Mouse (Mus musculus): ENCODE measurements at regions not wholly inside any gene's neighbourhood (a gene's known extent, or its start where the extent isn't known, plus 50 kb on each side); places are given as distances from the start of the nearest gene placed in this dataset.

- ATAC-seq (ENCODE audit: insufficient number of reproducible peaks, insufficient read depth, low FRiP score, low TSS enrichment): no peak
- Histone ChIP-seq H3K9me3 (no peaks in the 10 kb centered on the region), H3K4me1 (peaks cover 7% of the 10 kb centered on the region; the same call in 1 of the 2 replicates), H3K27ac (no peak overlapping the region), H3K4me2 (replicated peaks) (no peak overlapping the region), H3K4me3 (no peak overlapping the region), H3K9ac (no peak overlapping the region), H3K36me3 (no peaks in the 10 kb centered on the region), H3K27me3 (peaks cover 5% of the 10 kb centered on the region; the same call in 1 of the 2 replicates)
- 54% methylated on average over 6 of the region's 6 CpGs for WGBS
Observed at GRCm38 (mm10) chr4:137189058-137189457, 88.2 kb upstream of the Wnt4 start.

DNA sequence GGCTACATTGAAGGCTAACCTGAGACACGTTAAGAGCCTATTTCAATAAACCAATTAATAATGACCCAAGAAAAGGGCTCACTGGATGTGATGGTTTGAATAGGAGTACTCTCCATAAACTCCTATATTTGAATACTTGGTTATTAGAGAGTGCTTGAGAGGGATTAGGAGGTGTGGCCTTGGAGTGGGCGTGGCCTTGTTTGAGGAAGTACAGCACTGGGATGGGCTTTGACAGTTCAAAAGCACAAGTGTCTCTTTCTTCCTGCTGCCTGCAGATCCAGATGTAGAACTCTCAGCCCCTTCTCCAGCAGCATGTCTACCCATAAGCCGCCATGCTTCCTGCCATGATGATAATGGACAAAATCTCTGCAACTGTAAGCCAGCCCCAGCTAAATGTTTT, 89.7 kb upstream of the Wnt4 start:
- no peak overlapping the region for H3K27ac ChIP-seq
- no peak overlapping the region for H3K4me2 ChIP-seq (replicated peaks)
- peaks cover 5% of the 10 kb centered on the region; the same call in 1 of the 2 replicates for H3K27me3 ChIP-seq
- no peaks in the 10 kb centered on the region for H3K36me3 ChIP-seq
- no peak overlapping the region for H3K9ac ChIP-seq
- whole genome bisulfite sequencing: 71% methylated on average over 3 of the region's 3 CpGs
- no peak overlapping the region for H3K4me3 ChIP-seq
- H3K4me1 ChIP-seq: peaks cover 7% of the 10 kb centered on the region; the same call in 1 of the 2 replicates
- no peak for ATAC-seq (ENCODE audit: insufficient number of reproducible peaks, insufficient read depth, low FRiP score, low TSS enrichment)
- no peaks in the 10 kb centered on the region for H3K9me3 ChIP-seq

DNA sequence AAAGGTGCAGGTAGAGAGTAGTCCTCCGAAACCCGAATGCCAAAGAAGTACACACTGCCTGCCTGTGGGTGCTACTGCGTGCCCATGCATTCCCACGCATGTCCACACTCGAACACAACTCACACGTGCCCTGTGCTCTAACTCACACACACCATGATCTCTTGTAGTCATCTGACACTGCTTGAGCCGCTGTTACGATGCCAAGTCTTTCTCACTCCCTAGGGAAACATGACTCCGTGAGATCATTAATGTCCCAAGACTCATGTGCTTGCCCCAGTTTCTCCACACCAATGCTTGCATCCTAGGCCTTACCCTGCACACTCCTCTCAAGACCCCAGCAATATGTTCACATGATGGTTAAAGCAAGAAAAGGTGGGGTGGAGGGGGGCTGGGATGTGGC, 90.2 kb upstream of the Wnt4 start:
- Histone ChIP-seq H3K9me3 (no peaks in the 10 kb centered on the region), H3K9ac (no peak overlapping the region), H3K4me3 (no peak overlapping the region), H3K4me2 (replicated peaks) (no peak overlapping the region), H3K27ac (no peak overlapping the region), H3K4me1 (peaks cover 7% of the 10 kb centered on the region; the same call in 1 of the 2 replicates), H3K27me3 (peaks cover 5% of the 10 kb centered on the region; the same call in 1 of the 2 replicates), H3K36me3 (no peaks in the 10 kb centered on the region)
- ATAC-seq (ENCODE audit: insufficient number of reproducible peaks, insufficient read depth, low FRiP score, low TSS enrichment): no peak
- WGBS: 87% methylated on average over 9 of the region's 9 CpGs

GRCm38 (mm10) chr4:137185001-137185400, 92.3 kb upstream of the Wnt4 start:
- H3K27ac ChIP-seq: no peak overlapping the region
- WGBS: 87% methylated on average over 4 of the region's 4 CpGs
- no peak overlapping the region for H3K4me2 ChIP-seq (replicated peaks)
- H3K4me1 ChIP-seq: peaks cover 7% of the 10 kb centered on the region; the same call in 1 of the 2 replicates
- H3K9ac ChIP-seq: no peak overlapping the region
- H3K36me3 ChIP-seq: no peaks in the 10 kb centered on the region
- H3K9me3 ChIP-seq: no peaks in the 10 kb centered on the region
- no peak overlapping the region for H3K4me3 ChIP-seq
- no peak for ATAC-seq (ENCODE audit: insufficient number of reproducible peaks, insufficient read depth, low FRiP score, low TSS enrichment)
- peaks cover 5% of the 10 kb centered on the region; the same call in 1 of the 2 replicates for H3K27me3 ChIP-seq

DNA sequence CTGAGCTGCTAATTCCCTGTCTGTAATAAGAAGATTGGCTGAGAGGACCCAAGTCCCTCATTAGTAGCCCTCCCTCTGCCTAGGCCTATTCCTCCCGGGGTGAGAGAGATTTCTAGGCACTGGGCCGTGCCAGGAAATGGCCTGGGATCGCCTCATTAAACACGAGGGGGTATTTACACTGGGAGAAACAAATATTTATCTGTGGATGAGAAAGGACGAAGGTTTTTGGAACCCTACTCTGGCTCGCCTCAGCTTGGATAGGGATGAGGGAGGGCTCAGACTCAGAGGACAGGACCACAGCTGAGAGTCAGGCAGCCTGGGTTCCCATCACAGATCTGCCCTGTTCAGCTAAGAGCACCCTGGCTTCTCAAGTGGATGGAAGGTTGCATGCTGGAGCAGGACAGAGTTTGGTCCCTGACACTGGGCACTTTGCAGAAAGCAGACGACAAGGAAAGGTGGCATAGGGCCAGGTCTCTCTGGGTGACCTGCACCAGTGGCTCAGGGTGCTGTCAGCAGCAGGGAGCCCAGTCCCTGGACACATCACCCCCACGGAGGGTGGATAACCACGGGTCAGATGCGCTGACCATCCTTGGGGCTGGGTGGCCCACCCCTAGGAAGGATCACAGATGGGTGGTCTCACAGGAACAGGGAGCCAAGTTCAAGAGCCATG, 94.0 kb upstream of the Wnt4 start:
- Histone ChIP-seq H3K4me1 (peaks cover 7% of the 10 kb centered on the region; the same call in 1 of the 2 replicates), H3K27ac (no peak overlapping the region), H3K9ac (no peak overlapping the region), H3K36me3 (no peaks in the 10 kb centered on the region), H3K9me3 (no peaks in the 10 kb centered on the region), H3K27me3 (peaks cover 5% of the 10 kb centered on the region; the same call in 1 of the 2 replicates), H3K4me3 (no peak overlapping the region), H3K4me2 (replicated peaks) (no peak overlapping the region)
- no peak for ATAC-seq (ENCODE audit: insufficient number of reproducible peaks, insufficient read depth, low FRiP score, low TSS enrichment)
- 69% methylated on average over 10 of the region's 10 CpGs for WGBS

- H3K36me3 ChIP-seq: no peaks in the 10 kb centered on the region
- WGBS: 75% methylated on average over 14 of the region's 14 CpGs
- peaks cover 5% of the 10 kb centered on the region; the same call in 1 of the 2 replicates for H3K27me3 ChIP-seq
- no peak overlapping the region for H3K4me2 ChIP-seq (replicated peaks)
- H3K9ac ChIP-seq: no peak overlapping the region
- no peak overlapping the region for H3K4me3 ChIP-seq
- peaks cover 7% of the 10 kb centered on the region; the same call in 1 of the 2 replicates for H3K4me1 ChIP-seq
- no peak for ATAC-seq (ENCODE audit: insufficient number of reproducible peaks, insufficient read depth, low FRiP score, low TSS enrichment)
- no peak overlapping the region for H3K27ac ChIP-seq
- no peaks in the 10 kb centered on the region for H3K9me3 ChIP-seq
Observed at GRCm38 (mm10) chr4:137182547-137182946, 94.7 kb upstream of the Wnt4 start.

GRCm38 (mm10) chr4:137181252-137181651, 96.0 kb upstream of the Wnt4 start:
- ATAC-seq (ENCODE audit: insufficient number of reproducible peaks, insufficient read depth, low FRiP score, low TSS enrichment): no peak
- H3K4me3 ChIP-seq: no peak overlapping the region
- no peak overlapping the region for H3K9ac ChIP-seq
- H3K9me3 ChIP-seq: no peaks in the 10 kb centered on the region
- peaks cover 7% of the 10 kb centered on the region; the same call in 1 of the 2 replicates for H3K4me1 ChIP-seq
- H3K27ac ChIP-seq: no peak overlapping the region
- WGBS: 63% methylated on average over 8 of the region's 8 CpGs
- no peaks in the 10 kb centered on the region for H3K36me3 ChIP-seq
- no peaks in the 10 kb centered on the region for H3K27me3 ChIP-seq
- H3K4me2 ChIP-seq (replicated peaks): no peak overlapping the region

- Histone ChIP-seq H3K4me2 (replicated peaks) (no peak overlapping the region), H3K9me3 (no peaks in the 10 kb centered on the region), H3K27me3 (no peaks in the 10 kb centered on the region), H3K9ac (no peak overlapping the region), H3K27ac (no peak overlapping the region), H3K4me1 (peaks cover 7% of the 10 kb centered on the region; the same call in 1 of the 2 replicates), H3K36me3 (no peaks in the 10 kb centered on the region), H3K4me3 (no peak overlapping the region)
- ATAC-seq (ENCODE audit: insufficient number of reproducible peaks, insufficient read depth, low FRiP score, low TSS enrichment): no peak
- 65% methylated on average over 2 of the region's 2 CpGs for WGBS
Observed at GRCm38 (mm10) chr4:137180083-137180482, 97.2 kb upstream of the Wnt4 start.

DNA sequence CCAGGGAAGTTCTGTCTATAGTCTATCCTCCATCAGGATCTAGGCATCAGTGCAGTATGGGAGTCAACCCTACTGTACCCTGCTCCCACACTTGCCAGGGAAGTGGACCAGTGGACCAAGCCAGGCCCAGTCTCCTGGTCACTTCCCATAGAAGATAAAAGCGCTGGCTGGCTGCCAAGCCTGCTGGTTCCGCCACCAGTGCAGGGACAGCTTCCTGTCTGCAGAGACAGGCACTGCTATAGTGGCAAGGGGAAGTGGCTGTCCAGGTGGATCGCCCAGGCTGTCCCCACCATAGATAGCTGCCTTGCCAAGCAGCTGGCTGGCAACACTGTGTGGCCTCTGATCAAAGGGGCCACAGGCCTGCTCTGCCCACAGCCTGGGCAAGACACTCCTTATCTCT, 98.5 kb upstream of the Wnt4 start:
- ATAC-seq (ENCODE audit: insufficient number of reproducible peaks, insufficient read depth, low FRiP score, low TSS enrichment): no peak
- no peak overlapping the region for H3K4me3 ChIP-seq
- no peak overlapping the region for H3K9ac ChIP-seq
- no peak overlapping the region for H3K4me2 ChIP-seq (replicated peaks)
- H3K36me3 ChIP-seq: no peaks in the 10 kb centered on the region
- H3K27me3 ChIP-seq: no peaks in the 10 kb centered on the region
- 59% methylated on average over 3 of the region's 3 CpGs for WGBS
- no peak overlapping the region for H3K27ac ChIP-seq
- H3K4me1 ChIP-seq: no peaks in the 10 kb centered on the region
- H3K9me3 ChIP-seq: no peaks in the 10 kb centered on the region

DNA sequence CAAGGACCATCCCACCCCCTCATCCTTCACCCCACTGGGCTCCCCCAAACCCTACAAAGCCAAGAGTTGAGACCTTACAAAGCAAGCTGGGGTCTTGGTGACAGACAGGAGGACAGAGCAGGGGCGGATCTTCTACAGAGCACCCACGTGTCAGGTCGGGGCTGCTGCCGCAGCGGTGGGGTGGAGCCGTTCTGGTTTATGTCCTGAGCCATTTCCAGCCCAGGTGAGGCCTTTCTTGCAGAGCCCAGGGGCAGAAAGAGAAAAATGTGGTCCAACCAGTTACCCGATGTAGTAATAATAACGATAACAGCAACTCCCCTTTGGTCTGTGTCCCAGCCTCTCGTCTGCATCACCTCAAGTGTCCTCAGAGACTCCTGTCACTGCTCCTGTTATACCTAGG, 112.4 kb upstream of the Wnt4 start:
- Histone ChIP-seq H3K27me3 (peaks cover 18% of the 10 kb centered on the region), H3K9ac (no peak overlapping the region; the same call in 1 of the 2 replicates), H3K4me1 (no peaks in the 10 kb centered on the region), H3K4me3 (0 out of 2 replicates have a peak overlapping the region, but pooled peaks have one; percentile 3), H3K27ac (no peak overlapping the region), H3K4me2 (replicated peaks) (peak overlapping the region; percentile 33), H3K36me3 (no peaks in the 10 kb centered on the region), H3K9me3 (no peaks in the 10 kb centered on the region)
- 33% methylated on average over 9 of the region's 9 CpGs for WGBS
- ATAC-seq (ENCODE audit: insufficient number of reproducible peaks, insufficient read depth, low FRiP score, low TSS enrichment): peak; percentile 67; the same call in 1 of the 2 replicates

DNA sequence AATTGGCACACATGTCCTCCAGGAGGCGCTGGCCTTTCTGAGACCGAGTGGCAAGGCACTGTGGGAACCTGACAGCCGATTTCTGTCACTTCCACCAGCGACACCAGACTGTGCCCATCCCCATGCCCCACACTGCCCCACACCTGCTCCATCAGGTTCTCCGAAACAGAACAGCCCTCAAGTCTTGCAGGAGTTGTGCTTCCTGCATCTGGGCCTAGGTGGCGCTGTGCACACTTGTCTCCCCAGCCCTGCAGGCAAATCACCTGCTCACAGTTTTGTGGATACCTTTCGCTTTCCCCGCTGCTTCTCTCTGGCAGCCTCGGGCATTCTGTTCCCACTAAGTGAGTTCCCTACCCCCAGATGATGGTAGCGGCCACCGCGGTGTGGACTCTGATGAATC, 112.9 kb upstream of the Wnt4 start:
- peaks cover 18% of the 10 kb centered on the region for H3K27me3 ChIP-seq
- WGBS: 4% methylated on average over 12 of the region's 12 CpGs

DNA sequence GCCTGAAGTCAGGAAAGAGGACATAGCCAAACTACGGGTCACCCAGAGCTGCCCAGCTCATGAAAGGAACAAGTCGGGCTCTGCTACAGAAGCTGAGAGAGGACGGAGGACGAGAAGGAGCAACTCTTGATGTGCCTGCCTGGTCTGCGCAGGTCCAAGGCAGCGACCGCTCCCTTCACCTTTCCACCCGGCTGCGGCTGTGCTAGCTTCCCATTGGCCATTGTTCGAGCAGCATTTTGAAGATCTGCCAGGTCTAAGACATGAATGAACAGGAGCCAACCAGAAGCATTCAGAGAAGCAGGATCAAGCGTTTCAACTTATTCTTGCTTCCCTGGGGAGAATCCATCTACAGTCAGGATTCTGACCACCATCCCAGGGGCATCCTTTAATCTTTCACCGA, 113.3 kb upstream of the Wnt4 start:
- WGBS: 65% methylated on average over 12 of the region's 12 CpGs
- no peak for ATAC-seq (ENCODE audit: insufficient number of reproducible peaks, insufficient read depth, low FRiP score, low TSS enrichment)

More for the DNA sequence above, 112.9 kb upstream of the Wnt4 start:
- H3K27ac ChIP-seq: no peak overlapping the region
- no peaks in the 10 kb centered on the region for H3K36me3 ChIP-seq
- H3K9me3 ChIP-seq: no peaks in the 10 kb centered on the region
- no peak overlapping the region; the same call in 1 of the 2 replicates for H3K9ac ChIP-seq
- H3K4me3 ChIP-seq: 0 out of 2 replicates have a peak overlapping the region, but pooled peaks have one; percentile 3
- H3K4me1 ChIP-seq: no peaks in the 10 kb centered on the region
- peak overlapping the region; percentile 33 for H3K4me2 ChIP-seq (replicated peaks)
- peak; percentile 45; the same call in 1 of the 2 replicates for ATAC-seq (ENCODE audit: insufficient number of reproducible peaks, insufficient read depth, low FRiP score, low TSS enrichment)

More for the DNA sequence above, 113.3 kb upstream of the Wnt4 start:
- Histone ChIP-seq H3K4me1 (no peaks in the 10 kb centered on the region), H3K27me3 (peaks cover 18% of the 10 kb centered on the region), H3K4me2 (replicated peaks) (no peak overlapping the region), H3K9ac (no peak overlapping the region), H3K27ac (no peak overlapping the region), H3K9me3 (no peaks in the 10 kb centered on the region), H3K36me3 (no peaks in the 10 kb centered on the region), H3K4me3 (no peak overlapping the region)

Data from embryonic facial prominence, embryonic 12.5 days (tissue).